Mouse (Mus musculus): ENCODE results near the gene Tex26. TPM values are rescaled to one million over a fixed set of nuclear protein-coding genes. Genes with fewer than 3 reads are reported as not detected.
A peak's percentile ranks its signal among the peaks of the same experiment; 100 is the strongest.

Gene Tex26
- polyA plus RNA-seq, 1 experiment from 2014 or later = not detected

- Histone ChIP-seq H3K9me3 (ENCODE audit: low read length) (no peaks in the 10 kb centered on the region), H3K4me1 (ENCODE audit: insufficient read depth) (no peaks in the 10 kb centered on the region), H3K4me2 (ENCODE audit: low read depth, low read length) (peak overlapping the region; percentile 9; the same call in 1 of the 2 replicates), H3K4me3 (ENCODE audit: low read depth, low read length) (no peak overlapping the region), H3K9ac (replicated peaks) (no peak overlapping the region), H3K36me3 (replicated peaks; ENCODE audit: insufficient read depth, low read length) (no peaks in the 10 kb centered on the region), H3K27me3 (ENCODE audit: insufficient read depth, low read length) (no peaks in the 10 kb centered on the region), H3K27ac (ENCODE audit: low read depth) (no peak overlapping the region)
- DNase-seq (no peak), ATAC-seq (no peak)
- TF ChIP-seq EP300 (IDR thresholded peaks at IDR 0.05; ENCODE audit: low read depth) (no peak), CTCF (IDR thresholded peaks at IDR 0.05; ENCODE audit: low read depth) (no peak)
- 32% methylated on average over 14 of the region's 14 CpGs for WGBS (ENCODE audit: insufficient replicate concordance)
These were observed 74.7 kb downstream of the Tex26 start for GRCm38 (mm10) chr5:149514087-149514671.

DNA sequence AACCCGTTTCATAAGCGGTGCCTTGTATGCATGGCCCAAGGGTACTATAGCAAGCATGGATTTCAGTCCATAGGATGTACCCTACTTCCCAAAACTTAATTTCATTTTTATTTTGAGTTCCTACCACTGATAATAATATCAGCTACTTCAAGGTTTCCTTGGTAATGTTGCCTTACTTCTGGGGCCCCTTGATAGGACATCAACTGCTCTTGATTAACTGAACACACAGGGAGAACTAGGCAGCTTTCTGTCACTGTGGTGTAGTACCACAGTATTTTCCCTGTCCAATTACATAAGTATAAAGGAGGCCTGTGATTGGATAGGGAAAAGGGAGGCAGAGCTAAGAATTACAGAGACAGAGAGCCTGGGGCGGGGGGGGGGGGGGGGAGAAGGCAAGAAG is 75.4 kb downstream of the Tex26 start:
- Histone ChIP-seq H3K9ac (replicated peaks) (no peak overlapping the region), H3K36me3 (replicated peaks; ENCODE audit: insufficient read depth, low read length) (no peaks in the 10 kb centered on the region), H3K4me3 (ENCODE audit: low read depth, low read length) (no peak overlapping the region), H3K4me2 (ENCODE audit: low read depth, low read length) (no peak overlapping the region), H3K4me1 (ENCODE audit: insufficient read depth) (no peaks in the 10 kb centered on the region), H3K9me3 (ENCODE audit: low read length) (no peaks in the 10 kb centered on the region), H3K27ac (ENCODE audit: low read depth) (no peak overlapping the region), H3K27me3 (ENCODE audit: insufficient read depth, low read length) (no peaks in the 10 kb centered on the region)
- TF ChIP-seq EP300 (IDR thresholded peaks at IDR 0.05; ENCODE audit: low read depth) (no peak), CTCF (IDR thresholded peaks at IDR 0.05; ENCODE audit: low read depth) (no peak)
- 66% methylated on average over 2 of the region's 3 CpGs for WGBS (ENCODE audit: insufficient replicate concordance)
- DNase-seq (no peak), ATAC-seq (no peak)

DNA sequence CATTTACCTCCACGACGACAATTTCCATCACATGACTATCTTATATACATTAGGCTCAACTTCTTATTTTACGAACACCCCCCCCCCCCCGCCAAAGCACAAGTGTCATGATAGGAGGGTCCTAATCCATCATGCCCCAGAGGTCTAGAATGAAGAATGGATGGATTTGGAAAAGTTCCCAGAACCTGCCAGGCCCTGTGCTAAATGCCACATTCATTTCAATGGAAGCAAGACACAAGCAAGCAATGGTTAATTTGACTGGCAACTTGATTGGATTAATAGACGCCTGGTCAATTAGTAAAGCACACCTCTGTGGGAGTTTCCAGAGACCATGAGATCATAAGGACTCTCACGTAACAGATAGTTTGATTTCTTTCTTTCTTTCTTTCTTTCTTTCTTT is 77.7 kb downstream of the Tex26 start:
- no peaks in the 10 kb centered on the region for H3K36me3 ChIP-seq (replicated peaks; ENCODE audit: insufficient read depth, low read length)
- no peak overlapping the region for H3K4me2 ChIP-seq (ENCODE audit: low read depth, low read length)
- H3K9ac ChIP-seq (replicated peaks) = no peak overlapping the region
- no peak for ATAC-seq
- 69% methylated on average over 6 of the region's 6 CpGs for WGBS (ENCODE audit: insufficient replicate concordance)
- no peaks in the 10 kb centered on the region for H3K27me3 ChIP-seq (ENCODE audit: insufficient read depth, low read length)
- TF ChIP-seq CTCF (IDR thresholded peaks at IDR 0.05; ENCODE audit: low read depth) (no peak), EP300 (IDR thresholded peaks at IDR 0.05; ENCODE audit: low read depth) (no peak)
- no peak overlapping the region for H3K4me3 ChIP-seq (ENCODE audit: low read depth, low read length)
- DNase-seq = no peak
- no peaks in the 10 kb centered on the region for H3K4me1 ChIP-seq (ENCODE audit: insufficient read depth)
- no peaks in the 10 kb centered on the region for H3K9me3 ChIP-seq (ENCODE audit: low read length)
- H3K27ac ChIP-seq (ENCODE audit: low read depth) = no peak overlapping the region

Other genes with a start within 250 kb of the Tex26 start
- 68.2 and 69.3 TPM in 2 replicates for gene Alox5ap, start 174.9 kb upstream of the Tex26 start, polyA plus RNA-seq (2015; fragmentation: Nextera tagmentation; extraction: Ambion mirVana)
- gene Medag, start 27.9 kb upstream of the Tex26 start, polyA plus RNA-seq (2015; fragmentation: Nextera tagmentation; extraction: Ambion mirVana) = 0.11 and 0.21 TPM in 2 replicates
- gene Wdr95, start 89.0 kb downstream of the Tex26 start, polyA plus RNA-seq (2015; fragmentation: Nextera tagmentation; extraction: Ambion mirVana) = not detected in 2 replicates
- 5.1 and 6.4 TPM in 2 replicates for gene Hsph1, start 196.7 kb downstream of the Tex26 start, polyA plus RNA-seq (2015; fragmentation: Nextera tagmentation; extraction: Ambion mirVana)
- gene B3glct, start 238.6 kb downstream of the Tex26 start, polyA plus RNA-seq (2015; fragmentation: Nextera tagmentation; extraction: Ambion mirVana) = 2.5 TPM in 2 replicates